Mouse (Mus musculus) yolk sac, embryonic 10.5 days (tissue): ENCODE measurements around the gene Il3ra.

ENCODE experiments used
- DNase-seq: peaks from one replicate; pipeline ENCODE4 v3.0.0-alpha.2; 2017; ENCODE audit warnings: low spot score

Gene Il3ra

GRCm38 (mm10) chr14:14354511-14355359 lies 8.7 kb downstream of the Il3ra start:
- no peak for DNase-seq

GRCm38 (mm10) chr14:14355360-14355646 lies 9.2 kb downstream of the Il3ra start:
- no peak for DNase-seq

- DNase-seq = no peak
Observed at GRCm38 (mm10) chr14:14395535-14395934, 49.5 kb downstream of the Il3ra start.

- no peak for DNase-seq
Observed at GRCm38 (mm10) chr14:14400998-14401397, 54.9 kb downstream of the Il3ra start, which contains the start of gene Olfr721-ps1. Gene Olfr721-ps1, plus strand, starts transcription at chr14:14401298.
